Mouse (Mus musculus) urinary bladder, postnatal 36 days (tissue): ENCODE data around the gene Atp8b2.

Experiments used
- DNase-seq, 2 experiments: peaks; one replicate each; pipeline ENCODE4 v3.0.0; 2022; ENCODE audit warnings: low spot score in 2 of 2, mixed read lengths in 1 of 2

The Atp8b2 gene

GRCm38 (mm10) chr3:89959435-89959834, 3.9 kb downstream of the Atp8b2 start:
- no peak for DNase-seq

GRCm38 (mm10) chr3:89957880-89958279, 5.4 kb downstream of the Atp8b2 start:
- DNase-seq, result no peak

GRCm38 (mm10) chr3:89956177-89956971, 6.9 kb downstream of the Atp8b2 start:
- no peak for DNase-seq

GRCm38 (mm10) chr3:89953420-89953819, 9.9 kb downstream of the Atp8b2 start:
- peak; percentile 60 to 77 for DNase-seq

GRCm38 (mm10) chr3:89948655-89949054, 14.7 kb downstream of the Atp8b2 start:
- DNase-seq, result no peak

- DNase-seq, result no peak
Measured at GRCm38 (mm10) chr3:89948021-89948420, 15.3 kb downstream of the Atp8b2 start.

- DNase-seq, result no peak
Measured at GRCm38 (mm10) chr3:89945026-89945425, 18.3 kb downstream of the Atp8b2 start.

- DNase-seq, result no peak
Measured at GRCm38 (mm10) chr3:89942894-89943293, 20.4 kb downstream of the Atp8b2 start.

- DNase-seq, result no peak
Measured at GRCm38 (mm10) chr3:89936495-89936894, 26.8 kb downstream of the Atp8b2 start.

GRCm38 (mm10) chr3:89932925-89933324, 30.4 kb downstream of the Atp8b2 start:
- DNase-seq, result no peak

GRCm38 (mm10) chr3:89928956-89929355, 34.4 kb downstream of the Atp8b2 start:
- DNase-seq, result no peak

GRCm38 (mm10) chr3:89926440-89926839, 36.9 kb downstream of the Atp8b2 start:
- no peak for DNase-seq

GRCm38 (mm10) chr3:89920711-89921110, 42.6 kb downstream of the Atp8b2 start:
- no peak for DNase-seq

- no peak for DNase-seq
Measured at GRCm38 (mm10) chr3:89917408-89917807, 45.9 kb downstream of the Atp8b2 start.

- no peak for DNase-seq
Measured at GRCm38 (mm10) chr3:89916622-89917021, 46.7 kb downstream of the Atp8b2 start.

- DNase-seq, result no peak
Measured at GRCm38 (mm10) chr3:89914700-89915099, 48.6 kb downstream of the Atp8b2 start.

- DNase-seq, result peak; percentile 90 to 96
Measured at GRCm38 (mm10) chr3:89912543-89913391, 50.5 kb downstream of the Atp8b2 start, which contains the start of gene Il6ra. Gene Il6ra (minus strand): TSS chr3:89913196.

GRCm38 (mm10) chr3:89912108-89912542, 51.2 kb downstream of the Atp8b2 start:
- no peak for DNase-seq

GRCm38 (mm10) chr3:89911207-89911606, 52.1 kb downstream of the Atp8b2 start:
- no peak for DNase-seq

- DNase-seq, result peak in 1 of 2 experiments; percentile 58
Measured at GRCm38 (mm10) chr3:89909703-89910542, 53.4 kb downstream of the Atp8b2 start.

- DNase-seq, result no peak
Measured at GRCm38 (mm10) chr3:89908836-89909235, 54.5 kb downstream of the Atp8b2 start.

- no peak for DNase-seq
Measured at GRCm38 (mm10) chr3:89907846-89908245, 55.5 kb downstream of the Atp8b2 start.
